Mouse (Mus musculus) liver (tissue): Measurements from ENCODE around the gene Rbpj.

Experiments
- DNase-seq: peaks from one replicate; pipeline ENCODE4 v3.0.0-alpha.2; 2020; ENCODE audit warnings: mixed read lengths

The Rbpj gene

DNA sequence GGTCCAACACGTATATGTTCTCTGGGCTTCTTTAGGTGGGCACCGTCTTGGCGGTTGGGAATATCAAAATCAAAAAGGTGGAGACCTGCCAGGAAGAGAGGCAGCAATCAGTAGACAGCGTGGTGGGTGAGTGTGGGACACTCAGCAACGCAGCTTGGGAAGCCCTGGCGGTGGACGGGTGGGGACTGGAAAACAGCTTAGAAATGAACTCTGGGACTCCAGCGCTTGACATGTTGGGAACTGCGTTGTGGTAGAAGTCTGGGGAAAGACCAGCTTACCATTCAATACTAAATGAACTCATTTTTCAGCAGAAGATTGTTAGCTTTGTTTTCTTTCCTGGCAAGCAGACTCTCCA is 3.8 kb downstream of the Rbpj start:
- no peak for DNase-seq

- no peak for DNase-seq
Measured at GRCm38 (mm10) chr5:53470141-53471079, 4.5 kb downstream of the Rbpj start.

- DNase-seq = no peak
Measured at GRCm38 (mm10) chr5:53472485-53472884, 6.5 kb downstream of the Rbpj start.

GRCm38 (mm10) chr5:53479161-53479560 is 13.2 kb downstream of the Rbpj start:
- no peak for DNase-seq

DNA sequence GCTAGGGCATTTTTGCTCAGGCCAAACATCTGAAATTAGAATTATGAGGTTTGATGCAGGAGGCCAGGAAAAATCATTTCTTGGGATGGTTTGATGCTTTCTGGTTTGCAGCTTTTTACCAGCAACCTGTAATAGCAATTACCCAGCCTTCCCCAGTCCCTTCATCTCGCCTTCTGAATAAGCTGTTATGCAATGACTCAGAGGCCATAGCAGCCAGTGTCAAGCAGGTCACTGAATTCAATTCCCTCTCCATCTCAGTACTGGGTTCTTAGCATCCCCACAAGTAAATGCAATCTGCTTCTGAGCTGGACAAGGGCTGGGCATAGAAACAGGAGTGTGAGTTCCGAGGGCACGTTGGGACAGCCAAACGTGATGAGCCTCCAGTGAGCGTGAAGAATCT is 13.9 kb downstream of the Rbpj start:
- DNase-seq = no peak

GRCm38 (mm10) chr5:53481021-53481420 is 15.1 kb downstream of the Rbpj start:
- no peak for DNase-seq

GRCm38 (mm10) chr5:53485069-53485628 is 19.2 kb downstream of the Rbpj start:
- no peak for DNase-seq

DNA sequence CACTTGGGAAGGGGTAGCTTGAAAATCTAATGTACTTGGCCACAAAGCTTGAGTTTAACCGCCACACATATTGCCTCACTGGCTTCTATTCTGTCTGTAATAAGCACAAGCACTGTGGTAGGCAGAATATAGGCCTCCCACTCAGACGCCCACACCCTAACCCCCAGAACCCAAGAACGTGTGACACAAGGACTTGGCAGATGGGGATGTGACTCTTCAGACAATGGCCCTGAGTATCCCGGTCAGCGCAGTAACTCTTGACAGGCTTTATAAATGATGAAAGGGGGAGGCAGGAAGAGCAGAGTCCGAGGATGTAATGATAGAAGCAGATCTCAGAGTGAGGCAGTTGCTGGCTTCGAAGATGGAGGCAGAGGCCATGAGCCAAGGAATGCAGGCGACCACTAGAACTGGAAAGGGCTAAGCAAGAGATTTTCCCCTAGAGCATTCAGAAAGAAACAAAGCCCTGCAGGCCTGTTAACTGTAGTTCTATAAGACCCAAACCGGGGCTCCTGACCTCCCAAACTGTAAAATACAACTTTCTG is 20.1 kb downstream of the Rbpj start:
- no peak for DNase-seq

DNA sequence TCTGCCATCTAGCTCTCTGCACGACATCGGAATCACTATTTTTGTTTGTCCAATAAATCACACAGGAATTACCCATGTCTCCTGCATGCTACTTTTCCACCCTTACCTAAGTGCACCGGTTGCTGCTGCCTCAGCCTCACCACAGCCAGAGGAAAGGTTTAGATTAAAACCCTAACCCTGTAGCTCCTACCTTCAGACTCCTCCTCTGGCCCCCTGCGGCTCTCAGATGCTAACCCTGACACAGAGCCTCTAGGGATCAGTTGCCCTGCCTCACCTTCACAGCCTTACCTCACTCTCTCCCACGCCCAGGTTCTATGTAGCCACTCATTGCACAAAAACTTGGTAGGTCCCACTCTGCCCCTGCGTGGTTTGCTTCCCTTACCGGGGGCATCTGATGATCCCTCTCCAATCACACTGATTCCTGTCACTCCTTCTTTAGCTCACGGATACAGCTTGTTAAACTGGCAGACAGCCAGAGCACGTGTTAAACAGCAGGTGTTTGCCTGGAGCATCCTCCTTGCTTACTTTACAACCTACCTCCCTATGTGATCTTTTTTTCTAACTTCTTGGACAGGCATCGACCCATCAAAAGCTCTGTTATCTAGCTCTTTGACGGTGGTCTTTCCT is 21.1 kb downstream of the Rbpj start:
- DNase-seq = no peak

- DNase-seq = no peak
Measured at GRCm38 (mm10) chr5:53490697-53491099, 24.7 kb downstream of the Rbpj start.

DNA sequence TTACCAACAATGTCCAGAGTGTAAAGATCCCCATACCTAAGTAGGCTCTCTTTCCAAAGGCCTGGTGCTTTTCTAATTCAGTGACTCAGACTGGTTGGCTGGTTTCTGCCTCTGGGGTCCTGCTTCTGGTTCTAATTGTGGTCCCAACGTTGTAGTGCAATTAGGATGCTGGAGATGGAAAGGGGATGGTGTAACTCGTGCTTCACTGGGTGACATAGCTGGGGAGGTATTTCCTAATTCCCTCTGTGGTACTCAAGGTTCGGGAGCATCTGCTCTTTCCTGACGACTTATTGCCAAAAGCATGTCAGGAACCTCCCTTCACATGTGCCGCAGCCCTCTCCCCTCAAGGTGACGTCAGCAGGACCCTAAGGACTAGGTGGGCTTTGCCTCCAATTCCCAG is 27.8 kb downstream of the Rbpj start:
- no peak for DNase-seq

DNA sequence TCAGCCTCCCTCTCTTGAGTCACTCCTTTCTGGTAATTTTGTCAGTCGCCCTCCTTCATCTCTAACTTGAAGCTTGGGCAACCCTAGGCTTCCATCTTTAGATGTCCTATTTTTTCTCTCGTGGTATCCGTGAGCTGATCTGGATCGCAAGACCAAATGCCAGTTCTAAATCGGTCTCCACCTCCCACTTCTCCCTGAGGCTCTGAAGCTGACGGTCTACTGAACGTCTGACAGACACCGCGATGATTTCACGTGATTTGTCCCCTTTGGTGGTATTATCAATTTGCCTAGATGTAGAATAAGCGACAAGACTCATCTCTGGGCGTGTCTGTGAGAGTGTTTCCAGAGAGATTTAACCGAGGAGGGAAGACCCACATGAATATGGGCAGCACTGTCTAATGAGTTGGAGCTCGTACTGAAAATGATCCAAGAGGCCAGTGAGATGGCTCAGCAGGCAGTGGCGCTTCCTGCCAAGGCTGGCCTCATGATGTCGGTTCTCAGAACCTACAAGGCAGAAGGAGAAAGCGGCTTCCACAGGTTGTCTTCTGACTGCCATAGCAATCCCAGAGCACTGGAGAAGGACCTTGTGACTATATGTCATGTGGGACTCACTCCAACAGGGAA is 28.7 kb downstream of the Rbpj start:
- no peak for DNase-seq

DNA sequence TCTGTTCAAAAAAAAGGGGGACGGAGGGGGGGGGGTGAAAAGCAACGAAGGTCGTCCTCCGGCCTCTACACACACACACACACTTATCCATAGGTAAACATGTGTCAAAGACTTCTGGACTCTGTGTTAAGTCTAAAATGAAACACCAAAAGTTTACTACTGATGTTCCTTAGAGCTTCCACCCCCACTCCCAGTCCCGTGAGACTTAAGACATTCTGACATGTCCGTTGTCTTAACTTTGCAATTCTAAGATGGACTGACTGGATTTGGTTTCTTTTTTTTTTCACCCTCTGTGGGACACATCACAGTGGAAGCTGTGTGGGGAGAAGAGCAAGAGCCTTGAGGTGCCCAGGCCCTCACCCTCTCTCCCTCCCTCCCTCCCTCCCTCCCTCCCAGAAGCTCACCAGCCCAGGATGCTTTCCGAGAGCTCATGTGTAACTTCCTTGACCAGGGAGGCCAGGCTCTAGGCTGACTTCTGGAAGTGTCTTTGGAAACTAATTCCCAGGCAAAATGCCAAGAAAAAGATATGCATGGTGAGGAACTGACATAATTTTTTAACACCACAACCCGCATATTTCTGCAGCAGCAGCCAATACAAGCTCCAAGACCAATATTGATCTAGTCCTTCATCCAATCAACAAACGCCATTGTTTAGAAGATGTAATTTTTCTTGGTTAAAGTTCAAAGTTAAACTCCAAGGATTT is 31.0 kb downstream of the Rbpj start:
- DNase-seq = no peak

- no peak for DNase-seq
Measured at GRCm38 (mm10) chr5:53499571-53499970, 33.6 kb downstream of the Rbpj start.

DNA sequence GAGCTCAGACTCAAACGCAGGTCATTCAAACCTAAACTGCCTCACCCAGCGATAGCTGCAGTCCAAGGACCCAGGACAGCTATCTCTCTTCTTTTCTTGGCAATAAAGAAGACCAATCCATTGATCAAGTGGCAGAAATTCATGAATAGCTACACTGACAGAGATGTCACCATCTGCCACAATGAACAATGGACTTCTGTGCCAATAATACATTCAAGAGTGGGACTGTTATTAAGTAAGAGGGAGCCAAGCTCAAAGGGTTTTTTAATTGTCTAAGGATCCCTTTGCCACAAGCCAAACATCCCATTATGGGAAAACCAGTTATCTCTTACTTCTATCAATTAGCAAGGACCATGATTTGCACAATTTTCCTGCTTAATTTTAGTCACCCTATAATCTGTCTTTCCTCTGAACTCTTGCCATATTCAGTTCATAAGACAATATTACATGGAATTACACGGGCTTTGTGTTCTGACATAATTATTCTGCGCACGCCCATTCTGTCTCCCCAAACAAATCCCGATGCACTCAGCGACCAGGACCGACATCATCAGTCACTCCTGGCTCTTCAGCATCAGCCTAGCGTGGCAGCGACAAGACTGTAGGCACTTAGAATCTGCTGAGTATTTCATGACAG is 34.7 kb downstream of the Rbpj start:
- no peak for DNase-seq

DNA sequence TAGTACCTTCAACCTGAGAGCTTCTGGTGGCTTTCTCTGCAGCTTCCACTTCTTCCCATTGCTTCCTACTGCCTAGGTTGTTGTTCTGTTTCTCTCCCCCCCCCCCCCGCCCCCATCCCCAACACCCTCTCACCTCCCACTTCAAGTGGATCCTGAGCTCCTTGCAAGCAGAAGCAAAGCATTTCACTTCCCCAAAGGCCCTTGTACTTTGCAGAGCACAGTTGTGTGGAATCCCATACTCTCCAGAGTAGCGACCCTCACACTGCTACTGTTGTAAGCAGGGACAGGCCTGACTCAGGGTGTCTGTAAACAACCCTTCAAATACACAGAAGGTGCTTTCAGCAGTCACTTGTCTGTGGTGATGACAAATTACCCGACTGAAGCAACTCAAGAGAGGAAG is 37.3 kb downstream of the Rbpj start:
- DNase-seq = no peak

- no peak for DNase-seq
Measured at GRCm38 (mm10) chr5:53505751-53506150, 39.8 kb downstream of the Rbpj start.

DNA sequence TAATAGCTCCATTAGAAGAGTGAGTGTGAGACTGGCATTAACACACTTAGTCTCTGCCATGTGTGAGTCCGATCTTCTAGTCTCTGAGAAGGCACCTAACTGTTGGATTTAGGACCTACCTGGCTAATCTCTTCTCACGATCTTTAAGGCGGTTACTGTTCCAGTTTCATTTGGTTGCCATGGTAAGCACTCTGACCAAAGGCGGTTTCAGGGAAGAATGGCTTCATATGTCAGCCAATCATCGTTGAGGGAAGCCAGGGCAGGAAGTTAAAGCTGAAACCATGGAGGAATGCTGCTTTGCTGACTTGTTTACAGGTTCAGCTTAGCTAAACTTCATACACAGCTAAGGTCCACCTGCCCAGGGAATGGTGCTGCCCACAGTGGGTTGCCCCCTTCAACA is 41.4 kb downstream of the Rbpj start:
- no peak for DNase-seq

DNA sequence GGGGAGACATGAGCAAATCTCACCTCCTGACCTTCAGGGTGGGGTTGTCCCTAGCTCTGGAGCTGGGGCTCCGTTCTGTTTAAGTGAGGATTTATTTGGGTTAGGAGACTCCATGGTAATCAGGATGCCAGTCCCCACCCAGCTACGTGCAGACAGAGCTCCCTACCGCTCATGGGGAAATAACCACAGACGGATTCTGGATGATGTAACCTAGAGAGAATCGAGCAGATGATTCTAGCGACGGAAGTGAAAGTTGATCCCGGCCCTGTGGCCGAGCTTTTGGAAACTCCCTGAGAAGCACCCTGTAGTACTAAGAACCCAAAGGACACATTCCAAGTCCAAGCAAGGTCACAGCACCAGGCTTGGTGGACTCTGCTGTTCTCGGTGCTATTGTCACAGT is 43.5 kb downstream of the Rbpj start:
- DNase-seq = no peak

DNA sequence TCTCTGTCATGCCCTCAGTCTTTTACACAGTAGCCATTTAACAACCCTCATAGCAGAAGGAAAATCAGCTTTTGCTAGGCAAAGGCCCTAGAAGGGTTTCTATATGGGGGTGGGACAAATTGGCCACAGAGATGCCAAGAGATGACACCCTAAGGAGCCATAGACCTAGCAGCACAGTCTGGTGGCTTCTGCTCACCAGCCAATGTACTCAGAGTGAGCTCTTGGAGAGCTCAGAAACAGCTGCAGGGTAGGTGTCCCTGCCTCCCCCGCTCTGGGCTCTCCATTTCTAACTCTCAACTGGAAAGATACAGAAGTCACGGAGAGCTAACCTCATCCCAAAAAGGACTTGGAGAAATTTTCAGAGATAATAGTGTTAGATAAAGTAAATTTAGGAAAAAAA is 44.0 kb downstream of the Rbpj start:
- DNase-seq = no peak

DNA sequence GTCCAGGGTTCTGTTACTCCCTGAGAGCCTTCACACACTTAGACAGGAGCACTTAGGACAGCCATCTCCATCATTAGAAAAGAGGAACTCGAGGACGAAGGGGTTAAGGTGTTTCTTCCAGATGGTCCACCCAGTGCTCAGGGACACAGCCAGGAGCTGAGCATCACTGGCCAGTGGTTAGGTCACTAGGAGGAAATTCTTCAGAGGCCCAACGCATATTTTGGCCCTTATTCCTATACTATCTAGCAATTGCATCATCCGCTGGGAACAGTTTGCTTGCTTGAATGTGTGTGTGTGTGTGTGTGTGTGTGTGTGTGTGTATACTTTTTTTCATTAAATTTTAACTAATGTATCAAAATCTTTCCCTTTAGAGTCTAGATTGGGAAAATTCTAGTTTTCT is 45.5 kb downstream of the Rbpj start:
- DNase-seq = no peak

GRCm38 (mm10) chr5:53514959-53515612 is 49.1 kb downstream of the Rbpj start:
- DNase-seq = no peak
